Mouse (Mus musculus) adrenal gland, postnatal 36 days (tissue): ENCODE measurements at regions not wholly inside any gene's neighbourhood (a gene's known extent, or its start where the extent isn't known, plus 50 kb on each side); places are given as distances from the start of the nearest gene placed in this dataset.

Source experiments
- DNase-seq, 2 experiments: peaks; one replicate each; pipeline ENCODE4 v3.0.0; 2021; ENCODE audit warnings: mixed read lengths in 1 of 2

- no peak for DNase-seq
Measured at GRCm38 (mm10) chr1:169872865-169873264, 55.6 kb upstream of the Ccdc190 start.

- no peak for DNase-seq
Measured at GRCm38 (mm10) chr1:169868636-169869035, 59.8 kb upstream of the Ccdc190 start.

- DNase-seq, result no peak
Measured at GRCm38 (mm10) chr1:169867453-169867852, 61.0 kb upstream of the Ccdc190 start.

- no peak for DNase-seq
Measured at GRCm38 (mm10) chr1:169866840-169867239, 61.6 kb upstream of the Ccdc190 start.

GRCm38 (mm10) chr1:169859041-169859440 lies 69.4 kb upstream of the Ccdc190 start:
- no peak for DNase-seq

- DNase-seq, result peak in 1 of 2 experiments; percentile 17
Measured at GRCm38 (mm10) chr1:169851663-169852062, 76.8 kb upstream of the Ccdc190 start.

- DNase-seq, result peak; percentile 46 to 48
Measured at GRCm38 (mm10) chr1:169848254-169849015, 80.0 kb upstream of the Ccdc190 start.

GRCm38 (mm10) chr1:169842490-169842889 lies 86.0 kb upstream of the Ccdc190 start:
- no peak for DNase-seq

GRCm38 (mm10) chr1:169840948-169841347 lies 87.5 kb upstream of the Ccdc190 start:
- no peak for DNase-seq

- DNase-seq, result no peak
Measured at GRCm38 (mm10) chr1:169840056-169840728, 88.3 kb upstream of the Ccdc190 start.

GRCm38 (mm10) chr1:169833385-169833784 lies 85.9 kb upstream of the Rgs4 start:
- DNase-seq, result no peak

- DNase-seq, result no peak
Measured at GRCm38 (mm10) chr1:169831326-169832066, 84.1 kb upstream of the Rgs4 start.

GRCm38 (mm10) chr1:169830596-169830995 lies 83.2 kb upstream of the Rgs4 start:
- no peak for DNase-seq

GRCm38 (mm10) chr1:169822034-169822433 lies 74.6 kb upstream of the Rgs4 start:
- no peak for DNase-seq

- no peak for DNase-seq
Measured at GRCm38 (mm10) chr1:169819404-169819949, 72.0 kb upstream of the Rgs4 start.

GRCm38 (mm10) chr1:169816939-169817338 lies 69.5 kb upstream of the Rgs4 start:
- DNase-seq, result no peak

GRCm38 (mm10) chr1:169812512-169813101 lies 65.2 kb upstream of the Rgs4 start:
- DNase-seq, result no peak

- no peak for DNase-seq
Measured at GRCm38 (mm10) chr1:169803428-169804138, 56.1 kb upstream of the Rgs4 start.

- DNase-seq, result no peak
Measured at GRCm38 (mm10) chr1:169802868-169803267, 55.4 kb upstream of the Rgs4 start.

- DNase-seq, result no peak
Measured at GRCm38 (mm10) chr1:169802053-169802830, 54.8 kb upstream of the Rgs4 start.
